28 mouse cellular contexts compared by ENCODE assay signal in genomic region chr1:170428141-170428540, GRCm38 (mm10).
"Had no signal": no experiment of that assay in that cellular context is flagged by ENCODE, and none has a peak within 500 bp of the region (broad histone marks: within the 10 kb centered on the region; RNA-seq: fewer than 3 reads in every experiment).

No protein-coding gene starts in this region.

- H3K36me3 ChIP-seq: embryonic facial prominence, embryonic 10.5 days; embryonic facial prominence, embryonic 12.5 days; embryonic facial prominence, embryonic 13.5 days; embryonic facial prominence, embryonic 15.5 days; forebrain, embryonic 10.5 days; forebrain, embryonic 12.5 days; forebrain, embryonic 15.5 days had no signal

- H3K27me3 ChIP-seq: embryonic facial prominence, embryonic 12.5 days; embryonic facial prominence, embryonic 13.5 days; embryonic facial prominence, embryonic 15.5 days; forebrain, embryonic 12.5 days; forebrain, embryonic 13.5 days; forebrain, embryonic 15.5 days had no signal

- DNase-seq: cerebellum, adult 18-20 months; cerebellum, adult 2 months; cerebellum, adult 8-10 months; cerebellum, adult 9-10 months; cerebellum, adult 9-11 months; cerebellum, postnatal 10 days; cerebellum, postnatal 14 days; cerebellum, postnatal 25 days; cerebellum, postnatal 36 days; embryo, embryonic 11 days; forebrain, postnatal 0 days; gastrocnemius, adult 2 months; gastrocnemius, postnatal 10 days; gastrocnemius, postnatal 14 days; gastrocnemius, postnatal 25 days; gastrocnemius, postnatal 36 days; heart, adult 18-20 months had no signal

- ATAC-seq: forebrain, embryonic 13.5 days; forebrain, embryonic 14.5 days; forebrain, embryonic 15.5 days; forebrain, embryonic 16.5 days; forebrain, postnatal 0 days had no signal

- H3K4me3 ChIP-seq: embryonic facial prominence, embryonic 10.5 days; embryonic facial prominence, embryonic 12.5 days; embryonic facial prominence, embryonic 13.5 days; embryonic facial prominence, embryonic 15.5 days; erythroblast, embryonic 14.5 days; forebrain, embryonic 10.5 days; forebrain, embryonic 12.5 days; forebrain, embryonic 13.5 days; forebrain, embryonic 15.5 days; gastrocnemius, adult 2 months had no signal

- H3K9ac ChIP-seq: embryonic facial prominence, embryonic 12.5 days; embryonic facial prominence, embryonic 13.5 days; embryonic facial prominence, embryonic 15.5 days; forebrain, embryonic 12.5 days; forebrain, embryonic 13.5 days; forebrain, embryonic 15.5 days; forebrain, postnatal 0 days had no signal

- H3K4me1 ChIP-seq: embryonic facial prominence, embryonic 12.5 days; embryonic facial prominence, embryonic 13.5 days; embryonic facial prominence, embryonic 15.5 days had no signal

- H3K4me2 ChIP-seq: embryonic facial prominence, embryonic 12.5 days; embryonic facial prominence, embryonic 13.5 days; embryonic facial prominence, embryonic 15.5 days; forebrain, embryonic 12.5 days; forebrain, embryonic 13.5 days; forebrain, embryonic 15.5 days had no signal

- H3K27ac ChIP-seq: embryonic facial prominence, embryonic 10.5 days; embryonic facial prominence, embryonic 12.5 days; embryonic facial prominence, embryonic 13.5 days; embryonic facial prominence, embryonic 15.5 days; forebrain, embryonic 10.5 days; forebrain, embryonic 12.5 days; forebrain, embryonic 13.5 days; forebrain, embryonic 15.5 days; gastrocnemius, adult 2 months had no signal

- H3K9me3 ChIP-seq: embryonic facial prominence, embryonic 10.5 days; embryonic facial prominence, embryonic 12.5 days; embryonic facial prominence, embryonic 13.5 days; embryonic facial prominence, embryonic 15.5 days; forebrain, embryonic 10.5 days; forebrain, embryonic 12.5 days; forebrain, embryonic 13.5 days; forebrain, embryonic 15.5 days had no signal
